Mouse (Mus musculus): ENCODE data around the gene Olfml1.

Gene Olfml1

DNA sequence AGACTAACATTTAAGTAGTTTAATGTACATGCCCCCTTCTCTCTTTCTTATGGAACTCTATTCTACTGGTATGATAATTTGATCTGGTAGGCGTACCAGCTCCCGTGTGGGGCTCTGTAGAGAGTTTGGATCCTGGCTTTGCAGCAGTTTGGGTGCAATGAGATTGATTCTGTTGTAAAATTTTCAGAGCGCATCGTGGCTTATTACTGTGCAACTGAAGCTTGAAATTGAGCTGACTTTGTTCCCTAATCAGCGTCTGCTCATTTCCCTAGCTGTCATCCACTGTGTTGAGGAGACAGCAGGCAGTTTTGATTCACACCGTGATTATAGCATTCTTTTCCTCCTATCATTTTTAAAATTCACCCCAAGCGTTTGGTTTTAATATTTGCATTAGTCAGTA lies 70.2 kb downstream of the Olfml1 start:
- TF ChIP-seq POU5F1 (IDR thresholded peaks at IDR 0.05; ENCODE audit: borderline replicate concordance, low read length) = no peak
- no peak for TF ChIP-seq CTCF (conservative IDR thresholded peaks at IDR 0.05; ENCODE audit: low read length)
- TF ChIP-seq NANOG (IDR thresholded peaks at IDR 0.05; ENCODE audit: borderline replicate concordance, low read length) = no peak
- Histone ChIP-seq H3K36me3 (ENCODE audit: insufficient read depth, low read length) (peaks cover 8% of the 10 kb centered on the region; the same call in 1 of the 2 replicates), H3K27me3 (ENCODE audit: insufficient read depth, low read length) (no peaks in the 10 kb centered on the region)

DNA sequence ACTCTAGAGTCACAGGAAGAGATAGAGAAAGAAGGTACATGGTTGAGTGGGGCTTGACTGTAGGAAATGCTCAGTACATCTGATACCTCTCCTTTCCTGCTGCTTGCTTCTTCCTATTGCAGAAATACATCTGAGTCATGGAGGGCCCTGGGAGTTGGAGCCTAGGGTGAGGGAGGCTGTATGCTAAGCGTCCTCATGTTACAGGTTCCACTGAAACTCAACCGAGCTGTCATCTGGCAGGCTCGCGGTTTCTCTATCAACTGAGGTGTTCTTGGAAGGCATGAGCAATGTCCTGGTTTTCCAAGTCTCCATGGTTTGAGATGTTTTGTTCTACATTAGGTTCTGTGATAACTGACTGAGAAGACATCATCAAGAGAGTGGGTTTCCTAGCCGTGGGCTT lies 70.8 kb downstream of the Olfml1 start:
- Histone ChIP-seq H3K4me3 (replicated peaks; ENCODE audit: low read length) (no peak overlapping the region), H3K36me3 (ENCODE audit: insufficient read depth, low read length) (peaks cover 8% of the 10 kb centered on the region; the same call in 1 of the 2 replicates), H3K4me1 (replicated peaks; ENCODE audit: low read depth, low read length) (0 out of 2 replicates have a peak, but pooled peaks cover 3% of the 10 kb centered on the region), H3K9me3 (ENCODE audit: low read length) (no peaks in the 10 kb centered on the region), H3K27me3 (ENCODE audit: insufficient read depth, low read length) (no peaks in the 10 kb centered on the region)
- TF ChIP-seq CTCF (conservative IDR thresholded peaks at IDR 0.05; ENCODE audit: low read length) (no peak), POU5F1 (IDR thresholded peaks at IDR 0.05; ENCODE audit: borderline replicate concordance, low read length) (no peak), NANOG (IDR thresholded peaks at IDR 0.05; ENCODE audit: borderline replicate concordance, low read length) (no peak)

More for the DNA sequence above, 70.2 kb downstream of the Olfml1 start:
- 0 out of 2 replicates have a peak, but pooled peaks cover 3% of the 10 kb centered on the region for H3K4me1 ChIP-seq (replicated peaks; ENCODE audit: low read depth, low read length)
- H3K9me3 ChIP-seq (ENCODE audit: low read length) = no peaks in the 10 kb centered on the region
- no peak overlapping the region for H3K4me3 ChIP-seq (replicated peaks; ENCODE audit: low read length)
